Mouse (Mus musculus): ENCODE measurements around the gene Rasal2. TPM values are rescaled to one million over a fixed set of nuclear protein-coding genes. Genes with fewer than 3 reads are reported as not detected.

Rasal2 gene
- polyA plus RNA-seq, 2 experiments = 0.58 to 1.1 TPM

- DNase-seq (ENCODE audit: low read depth in 3 of 3, low spot score in 3 of 3) (no peak), ATAC-seq (ENCODE audit: insufficient read depth) (no peak)
- Histone ChIP-seq H3K9ac (replicated peaks) (peak overlapping the region; percentile 67), H3K27me3 (ENCODE audit: control insufficient read depth, insufficient read depth, low read length) (no peaks in the 10 kb centered on the region), H3K36me3 (replicated peaks; ENCODE audit: control insufficient read depth, insufficient read depth, low read depth) (no peaks in the 10 kb centered on the region), H3K9me3 (ENCODE audit: control insufficient read depth, low read length) (no peaks in the 10 kb centered on the region), H3K27ac (no peak overlapping the region), H3K4me1 (replicated peaks; ENCODE audit: control insufficient read depth in 2 of 2, insufficient read depth in 2 of 2, low read length in 1 of 2) (peaks cover 0 to 4% of the 10 kb centered on the region in 2 experiments; a peak in 2 of 4 replicates), H3K4me2 (ENCODE audit: low read depth) (peak overlapping the region; percentile 86), H3K4me3 (ENCODE audit: insufficient read depth in 1 of 2, low read depth in 2 of 2, low read length in 2 of 2) (peak overlapping the region; percentile 77 to 78)
- no peak for TF ChIP-seq CTCF (IDR thresholded peaks at IDR 0.05; ENCODE audit: low read depth)
- no peak for TF ChIP-seq EP300 (IDR thresholded peaks at IDR 0.05; ENCODE audit: low read depth)
- WGBS (ENCODE audit: insufficient replicate concordance) = 3% methylated on average over 4 of the region's 4 CpGs
Measured at GRCm38 (mm10) chr1:157411341-157411710, 1.1 kb downstream of the Rasal2 start.

DNA sequence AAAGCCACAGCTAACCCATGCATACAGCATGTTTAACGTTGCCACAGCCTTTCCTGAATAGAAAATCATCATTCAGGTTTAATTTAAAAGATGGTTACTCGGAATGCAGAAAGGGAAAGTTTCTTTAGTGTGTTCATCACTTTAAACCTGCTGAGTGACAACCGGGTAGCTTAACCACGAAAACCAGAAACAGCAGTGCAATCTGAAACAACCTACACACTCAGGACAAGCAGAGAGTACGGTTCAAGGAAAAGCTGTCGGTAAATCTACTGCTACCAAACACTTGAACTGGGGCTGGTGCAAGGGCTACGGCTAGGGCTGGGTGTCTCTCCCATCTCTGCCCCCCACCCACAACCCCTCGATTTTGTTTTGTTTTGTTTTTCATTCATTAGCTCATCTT is 1.5 kb downstream of the Rasal2 start:
- H3K4me3 ChIP-seq (ENCODE audit: insufficient read depth in 1 of 2, low read depth in 2 of 2, low read length in 2 of 2) = peak overlapping the region; percentile 17 to 77; a peak in 3 of 4 replicates
- H3K9ac ChIP-seq (replicated peaks) = no peak overlapping the region

GRCm38 (mm10) chr1:157409648-157410047 is 2.7 kb downstream of the Rasal2 start:
- no peak overlapping the region for H3K4me3 ChIP-seq (ENCODE audit: insufficient read depth in 1 of 2, low read depth in 2 of 2, low read length in 2 of 2)
- TF ChIP-seq EP300 (IDR thresholded peaks at IDR 0.05; ENCODE audit: low read depth) = no peak
- no peak for TF ChIP-seq CTCF (IDR thresholded peaks at IDR 0.05; ENCODE audit: low read depth)
- ATAC-seq (ENCODE audit: insufficient read depth) (no peak), DNase-seq (ENCODE audit: low read depth in 3 of 3, low spot score in 3 of 3) (no peak)
- no peak overlapping the region for H3K27ac ChIP-seq
- no peak overlapping the region for H3K4me2 ChIP-seq (ENCODE audit: low read depth)
- no peaks in the 10 kb centered on the region; a peak in 1 of 4 replicates for H3K4me1 ChIP-seq (replicated peaks; ENCODE audit: control insufficient read depth in 2 of 2, insufficient read depth in 2 of 2, low read length in 1 of 2)
- no peak overlapping the region for H3K9ac ChIP-seq (replicated peaks)
- 51% methylated on average over 2 of the region's 2 CpGs for WGBS (ENCODE audit: insufficient replicate concordance)
- no peaks in the 10 kb centered on the region for H3K36me3 ChIP-seq (replicated peaks; ENCODE audit: control insufficient read depth, insufficient read depth, low read depth)
- H3K9me3 ChIP-seq (ENCODE audit: control insufficient read depth, low read length) = no peaks in the 10 kb centered on the region
- no peaks in the 10 kb centered on the region for H3K27me3 ChIP-seq (ENCODE audit: control insufficient read depth, insufficient read depth, low read length)

More for the DNA sequence above, 1.5 kb downstream of the Rasal2 start:
- TF ChIP-seq EP300 (IDR thresholded peaks at IDR 0.05; ENCODE audit: low read depth) (no peak), CTCF (IDR thresholded peaks at IDR 0.05; ENCODE audit: low read depth) (no peak)
- Histone ChIP-seq H3K4me1 (replicated peaks; ENCODE audit: control insufficient read depth in 2 of 2, insufficient read depth in 2 of 2, low read length in 1 of 2) (peaks cover 0 to 3% of the 10 kb centered on the region in 2 experiments; a peak in 2 of 4 replicates), H3K27ac (no peak overlapping the region), H3K9me3 (ENCODE audit: control insufficient read depth, low read length) (no peaks in the 10 kb centered on the region), H3K36me3 (replicated peaks; ENCODE audit: control insufficient read depth, insufficient read depth, low read depth) (no peaks in the 10 kb centered on the region), H3K27me3 (ENCODE audit: control insufficient read depth, insufficient read depth, low read length) (no peaks in the 10 kb centered on the region), H3K4me2 (ENCODE audit: low read depth) (peak overlapping the region; percentile 86)
- DNase-seq (ENCODE audit: low read depth in 3 of 3, low spot score in 3 of 3) (no peak), ATAC-seq (ENCODE audit: insufficient read depth) (no peak)
- WGBS (ENCODE audit: insufficient replicate concordance) = 7% methylated on average over 8 of the region's 8 CpGs

DNA sequence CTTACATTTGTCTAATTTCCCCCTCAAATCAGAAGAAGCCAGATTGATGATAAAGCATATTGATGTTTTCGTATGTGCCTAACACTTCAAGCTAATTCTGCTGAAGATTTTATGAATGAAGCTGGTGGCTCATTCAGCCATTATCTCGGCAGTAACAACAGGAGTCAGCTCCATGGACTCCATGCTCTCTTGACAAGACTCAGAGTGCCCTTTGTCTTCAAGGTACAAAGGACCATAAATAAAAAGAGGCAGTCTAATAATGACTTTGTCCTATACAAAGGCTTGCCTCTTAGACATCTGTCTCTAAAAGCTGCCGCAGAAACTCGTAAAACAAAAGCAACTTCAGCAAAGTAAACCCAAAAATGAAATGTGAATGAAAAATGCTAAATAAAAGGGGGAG is 24.4 kb downstream of the Rasal2 start:
- ATAC-seq (ENCODE audit: insufficient read depth) = no peak

GRCm38 (mm10) chr1:157380694-157381093 is 31.7 kb downstream of the Rasal2 start:
- DNase-seq (ENCODE audit: low read depth in 3 of 3, low spot score in 3 of 3) = no peak
- H3K4me3 ChIP-seq (ENCODE audit: insufficient read depth in 1 of 2, low read depth in 2 of 2, low read length in 2 of 2) = no peak overlapping the region
- no peak overlapping the region for H3K9ac ChIP-seq (replicated peaks)
- TF ChIP-seq CTCF (IDR thresholded peaks at IDR 0.05; ENCODE audit: low read depth) (no peak), EP300 (IDR thresholded peaks at IDR 0.05; ENCODE audit: low read depth) (no peak)
- no peak overlapping the region for H3K27ac ChIP-seq
- H3K4me2 ChIP-seq (ENCODE audit: low read depth) = no peak overlapping the region
- WGBS (ENCODE audit: insufficient replicate concordance) = 48% methylated on average over 2 of the region's 2 CpGs
- H3K9me3 ChIP-seq (ENCODE audit: control insufficient read depth, low read length) = no peaks in the 10 kb centered on the region
- no peaks in the 10 kb centered on the region for H3K36me3 ChIP-seq (replicated peaks; ENCODE audit: control insufficient read depth, insufficient read depth, low read depth)
- ATAC-seq (ENCODE audit: insufficient read depth) = no peak
- H3K27me3 ChIP-seq (ENCODE audit: control insufficient read depth, insufficient read depth, low read length) = no peaks in the 10 kb centered on the region
- H3K4me1 ChIP-seq (replicated peaks; ENCODE audit: control insufficient read depth in 2 of 2, insufficient read depth in 2 of 2, low read length in 1 of 2) = no peaks in the 10 kb centered on the region

More for the DNA sequence above, 24.4 kb downstream of the Rasal2 start:
- no peak overlapping the region for H3K4me3 ChIP-seq (ENCODE audit: insufficient read depth in 1 of 2, low read depth in 2 of 2, low read length in 2 of 2)
- H3K36me3 ChIP-seq (replicated peaks; ENCODE audit: control insufficient read depth, insufficient read depth, low read depth) = no peaks in the 10 kb centered on the region
- 58% methylated on average over 4 of the region's 4 CpGs for WGBS (ENCODE audit: insufficient replicate concordance)
- no peak for DNase-seq (ENCODE audit: low read depth in 3 of 3, low spot score in 3 of 3)
- no peaks in the 10 kb centered on the region for H3K9me3 ChIP-seq (ENCODE audit: control insufficient read depth, low read length)
- no peak overlapping the region for H3K27ac ChIP-seq
- no peak overlapping the region for H3K9ac ChIP-seq (replicated peaks)
- H3K4me1 ChIP-seq (replicated peaks; ENCODE audit: control insufficient read depth in 2 of 2, insufficient read depth in 2 of 2, low read length in 1 of 2) = no peaks in the 10 kb centered on the region
- TF ChIP-seq EP300 (IDR thresholded peaks at IDR 0.05; ENCODE audit: low read depth) (no peak), CTCF (IDR thresholded peaks at IDR 0.05; ENCODE audit: low read depth) (no peak)
- no peaks in the 10 kb centered on the region for H3K27me3 ChIP-seq (ENCODE audit: control insufficient read depth, insufficient read depth, low read length)
- no peak overlapping the region for H3K4me2 ChIP-seq (ENCODE audit: low read depth)
